Mouse (Mus musculus): ENCODE results near the gene Rab25. TPM values are rescaled to one million over a fixed set of nuclear protein-coding genes. Genes with fewer than 3 reads are reported as not detected.

The Rab25 gene
- polyA plus RNA-seq, 1 experiment: 0.07 TPM

GRCm38 (mm10) chr3:88591044-88591443 lies 42.9 kb upstream of the Rab25 start:
- Histone ChIP-seq H3K27me3 (ENCODE audit: control insufficient read depth, insufficient read depth, insufficient read length) (no peaks in the 10 kb centered on the region), H3K4me3 (ENCODE audit: insufficient read depth, poor library complexity, severe bottlenecking) (no peak overlapping the region), H3ac (ENCODE audit: control insufficient read depth, insufficient read length, low read depth) (no peak overlapping the region), H3K79me2 (ENCODE audit: control insufficient read depth, insufficient read depth) (no peaks in the 10 kb centered on the region), H3K36me3 (ENCODE audit: control insufficient read depth, insufficient read depth) (peaks cover 27% of the 10 kb centered on the region), H3K79me3 (ENCODE audit: low read depth) (no peaks in the 10 kb centered on the region)
- TF ChIP-seq FOSL1 (IDR thresholded peaks at IDR 0.05; ENCODE audit: insufficient read depth, low read length, poor library complexity, severe bottlenecking) (no peak), CTCF (IDR thresholded peaks at IDR 0.05; ENCODE audit: control insufficient read depth, insufficient read depth, insufficient read length) (no peak), CEBPB (IDR thresholded peaks at IDR 0.05; ENCODE audit: low read depth) (no peak), MYOG (IDR thresholded peaks at IDR 0.05; ENCODE audit: control insufficient read depth, extremely low read depth, insufficient read length) (no peak), USF1 (IDR thresholded peaks at IDR 0.05; ENCODE audit: low read depth) (no peak), MAX (IDR thresholded peaks at IDR 0.05) (no peak), MYOD1 (IDR thresholded peaks at IDR 0.05; ENCODE audit: control insufficient read depth, insufficient read length, low read depth) (no peak)

GRCm38 (mm10) chr3:88590246-88590645 lies 42.1 kb upstream of the Rab25 start:
- TF ChIP-seq USF1 (IDR thresholded peaks at IDR 0.05; ENCODE audit: low read depth): no peak
- TF ChIP-seq MAX (IDR thresholded peaks at IDR 0.05): no peak
- TF ChIP-seq FOSL1 (IDR thresholded peaks at IDR 0.05; ENCODE audit: insufficient read depth, low read length, poor library complexity, severe bottlenecking): no peak
- no peak for TF ChIP-seq CTCF (IDR thresholded peaks at IDR 0.05; ENCODE audit: control insufficient read depth, insufficient read depth, insufficient read length)
- TF ChIP-seq CEBPB (IDR thresholded peaks at IDR 0.05; ENCODE audit: low read depth): no peak
- TF ChIP-seq MYOD1 (IDR thresholded peaks at IDR 0.05; ENCODE audit: control insufficient read depth, insufficient read length, low read depth): no peak
- TF ChIP-seq MYOG (IDR thresholded peaks at IDR 0.05; ENCODE audit: control insufficient read depth, extremely low read depth, insufficient read length): no peak
- Histone ChIP-seq H3K79me2 (ENCODE audit: control insufficient read depth, insufficient read depth) (no peaks in the 10 kb centered on the region), H3K27me3 (ENCODE audit: control insufficient read depth, insufficient read depth, insufficient read length) (no peaks in the 10 kb centered on the region), H3ac (ENCODE audit: control insufficient read depth, insufficient read length, low read depth) (no peak overlapping the region), H3K4me3 (ENCODE audit: insufficient read depth, poor library complexity, severe bottlenecking) (no peak overlapping the region), H3K36me3 (ENCODE audit: control insufficient read depth, insufficient read depth) (peaks cover 31% of the 10 kb centered on the region), H3K79me3 (ENCODE audit: low read depth) (no peaks in the 10 kb centered on the region)

GRCm38 (mm10) chr3:88586640-88587039 lies 38.5 kb upstream of the Rab25 start:
- H3K79me3 ChIP-seq (ENCODE audit: low read depth): peaks cover 5% of the 10 kb centered on the region
- H3K4me3 ChIP-seq (ENCODE audit: insufficient read depth, poor library complexity, severe bottlenecking): no peak overlapping the region
- H3ac ChIP-seq (ENCODE audit: control insufficient read depth, insufficient read length, low read depth): no peak overlapping the region
- TF ChIP-seq MAX (IDR thresholded peaks at IDR 0.05) (no peak), USF1 (IDR thresholded peaks at IDR 0.05; ENCODE audit: low read depth) (no peak), MYOD1 (IDR thresholded peaks at IDR 0.05; ENCODE audit: control insufficient read depth, insufficient read length, low read depth) (no peak), FOSL1 (IDR thresholded peaks at IDR 0.05; ENCODE audit: insufficient read depth, low read length, poor library complexity, severe bottlenecking) (no peak), CEBPB (IDR thresholded peaks at IDR 0.05; ENCODE audit: low read depth) (no peak), CTCF (IDR thresholded peaks at IDR 0.05; ENCODE audit: control insufficient read depth, insufficient read depth, insufficient read length) (no peak), MYOG (IDR thresholded peaks at IDR 0.05; ENCODE audit: control insufficient read depth, extremely low read depth, insufficient read length) (no peak)
- no peaks in the 10 kb centered on the region for H3K27me3 ChIP-seq (ENCODE audit: control insufficient read depth, insufficient read depth, insufficient read length)
- peaks cover 43% of the 10 kb centered on the region for H3K36me3 ChIP-seq (ENCODE audit: control insufficient read depth, insufficient read depth)
- peaks cover 19% of the 10 kb centered on the region for H3K79me2 ChIP-seq (ENCODE audit: control insufficient read depth, insufficient read depth)

GRCm38 (mm10) chr3:88585769-88586168 lies 37.7 kb upstream of the Rab25 start:
- Histone ChIP-seq H3K36me3 (ENCODE audit: control insufficient read depth, insufficient read depth) (peaks cover 51% of the 10 kb centered on the region), H3K79me2 (ENCODE audit: control insufficient read depth, insufficient read depth) (peaks cover 28% of the 10 kb centered on the region)
- TF ChIP-seq CTCF (IDR thresholded peaks at IDR 0.05; ENCODE audit: control insufficient read depth, insufficient read depth, insufficient read length) (no peak), MAX (IDR thresholded peaks at IDR 0.05) (no peak), MYOD1 (IDR thresholded peaks at IDR 0.05; ENCODE audit: control insufficient read depth, insufficient read length, low read depth) (no peak), USF1 (IDR thresholded peaks at IDR 0.05; ENCODE audit: low read depth) (no peak), FOSL1 (IDR thresholded peaks at IDR 0.05; ENCODE audit: insufficient read depth, low read length, poor library complexity, severe bottlenecking) (no peak)

GRCm38 (mm10) chr3:88579454-88580117 lies 31.5 kb upstream of the Rab25 start:
- Histone ChIP-seq H3K4me3 (ENCODE audit: insufficient read depth, poor library complexity, severe bottlenecking) (peak overlapping the region; percentile 84), H3K79me2 (ENCODE audit: control insufficient read depth, insufficient read depth) (peaks cover 41% of the 10 kb centered on the region), H3ac (ENCODE audit: control insufficient read depth, insufficient read length, low read depth) (peak overlapping the region; percentile 79), H3K79me3 (ENCODE audit: low read depth) (peaks cover 21% of the 10 kb centered on the region), H3K36me3 (ENCODE audit: control insufficient read depth, insufficient read depth) (peaks cover 19% of the 10 kb centered on the region), H3K27me3 (ENCODE audit: control insufficient read depth, insufficient read depth, insufficient read length) (no peaks in the 10 kb centered on the region)
- TF ChIP-seq USF1 (IDR thresholded peaks at IDR 0.05; ENCODE audit: low read depth) (no peak), FOSL1 (IDR thresholded peaks at IDR 0.05; ENCODE audit: insufficient read depth, low read length, poor library complexity, severe bottlenecking) (no peak), MYOG (IDR thresholded peaks at IDR 0.05; ENCODE audit: control insufficient read depth, extremely low read depth, insufficient read length) (no peak), MAX (IDR thresholded peaks at IDR 0.05) (no peak), CTCF (IDR thresholded peaks at IDR 0.05; ENCODE audit: control insufficient read depth, insufficient read depth, insufficient read length) (no peak), CEBPB (IDR thresholded peaks at IDR 0.05; ENCODE audit: low read depth) (no peak), MYOD1 (IDR thresholded peaks at IDR 0.05; ENCODE audit: control insufficient read depth, insufficient read length, low read depth) (no peak)

More at GRCm38 (mm10) chr3:88585769-88586168, 37.7 kb upstream of the Rab25 start:
- Histone ChIP-seq H3K4me3 (ENCODE audit: insufficient read depth, poor library complexity, severe bottlenecking) (no peak overlapping the region), H3K79me3 (ENCODE audit: low read depth) (peaks cover 11% of the 10 kb centered on the region), H3ac (ENCODE audit: control insufficient read depth, insufficient read length, low read depth) (no peak overlapping the region), H3K27me3 (ENCODE audit: control insufficient read depth, insufficient read depth, insufficient read length) (no peaks in the 10 kb centered on the region)

Measured in C2C12 (cell line).